Mouse (Mus musculus) stomach, postnatal 0 days (tissue): Measurements from ENCODE around the gene Skint5. TPM values are rescaled to one million over a fixed set of nuclear protein-coding genes. Genes with fewer than 3 reads are reported as not detected.
"Not testable (repeated sequence)": the region's sequence is repeated elsewhere in the genome, so short reads cannot be mapped to it uniquely, and the experiment has no call there.

Experiments
- ATAC-seq: fragments of 200-750 bp; cut with Nextera tagmentation; 2 replicates; pipeline ENCODE4 v1.8.0; 2017; ENCODE audit not compliant: low FRiP score, low TSS enrichment
- DNase-seq: peaks from one replicate; pipeline ENCODE4 v3.0.0-alpha.2; 2016; ENCODE audit warnings: low spot score
- H3K27ac ChIP-seq: fragments of 300-500 bp; sonication (generic); replicated peaks from 2 replicates; pipeline ENCODE4 v1.5.1; 2014; ENCODE audit warnings: mild to moderate bottlenecking, control low read depth
- H3K27me3 ChIP-seq: fragments of 300-500 bp; sonication (generic); 2 replicates; pipeline ENCODE4 v1.6.1; 2014; ENCODE audit warnings: low read length; ENCODE audit not compliant: control insufficient read depth, insufficient read depth
- H3K36me3 ChIP-seq: fragments of 300-500 bp; sonication (generic); 2 replicates; pipeline ENCODE4 v1.6.1; 2014; ENCODE audit warnings: low read length, mixed read lengths; ENCODE audit not compliant: control insufficient read depth, insufficient read depth
- H3K4me1 ChIP-seq: fragments of 300-500 bp; sonication (generic); replicated peaks from 2 replicates; pipeline ENCODE4 v1.6.1; 2014; ENCODE audit warnings: antibody characterized with exemption; ENCODE audit not compliant: control insufficient read depth, insufficient read depth
- H3K4me2 ChIP-seq: fragments of 300-500 bp; sonication (generic); replicated peaks from 2 replicates; pipeline ENCODE4 v1.6.1; 2014; ENCODE audit warnings: low read depth, mild to moderate bottlenecking, control low read depth, moderate library complexity
- H3K4me3 ChIP-seq: fragments of 300-500 bp; sonication (generic); 2 replicates; pipeline ENCODE4 v1.5.1; 2014; ENCODE audit warnings: low read depth, low read length, control low read depth
- H3K9ac ChIP-seq: fragments of 300-500 bp; sonication (generic); 2 replicates; pipeline ENCODE4 v1.6.1; 2014; ENCODE audit warnings: mild to moderate bottlenecking, low read length, control low read depth, mixed read lengths
- H3K9me3 ChIP-seq: fragments of 300-500 bp; sonication (generic); 2 replicates; pipeline ENCODE4 v1.6.1; 2016; ENCODE audit warnings: low read length; ENCODE audit not compliant: control insufficient read depth
- CTCF ChIP-seq: IDR thresholded peaks from 2 replicates; pipeline ENCODE4 v1.5.1; 2016; ENCODE audit warnings: antibody characterized with exemption, low read depth, mild to moderate bottlenecking, moderate library complexity
- EP300 ChIP-seq: optimal IDR thresholded peaks from 2 replicates; pipeline ENCODE3; 2016; ENCODE audit warnings: antibody characterized with exemption
- WGBS: fragments of 180-500 bp; shearing (Covaris S2); extraction: QIAGEN DNeasy Blood & Tissue Kit; methylation state at CpG from one replicate; pipeline ENCODE4 v1.1.7; 2014; 5-methylcytosine and 5-hydroxymethylcytosine counted together
- polyA plus RNA-seq: library from polyadenylated mRNA; unstranded; fragments of >200 nt; fragmentation: Nextera tagmentation; extraction: Ambion mirVana; gene quantifications from 2 replicates; pipeline ENCODE4 v1.2.1, GENCODE M21; 2015

Skint5 gene
- polyA plus RNA-seq, result not detected in 2 replicates

DNA sequence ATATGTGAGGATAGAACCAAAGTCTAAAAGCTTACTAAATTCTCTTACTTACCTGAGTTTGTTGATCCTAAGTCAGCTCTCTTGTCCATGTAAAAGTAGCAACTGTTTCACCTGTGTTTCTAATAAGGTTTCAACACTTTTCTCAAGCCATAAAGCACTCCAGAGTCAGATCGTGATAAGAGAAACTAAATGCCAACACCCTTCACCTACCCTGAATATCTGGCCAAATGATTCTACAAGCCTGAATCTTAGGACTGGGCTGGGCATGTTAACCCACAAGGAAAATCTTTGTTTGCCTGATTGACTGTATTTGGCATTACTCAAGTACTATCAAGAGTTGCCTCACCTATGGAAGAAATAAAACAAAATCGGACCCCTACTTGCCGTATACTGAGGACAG lies at the start of gene Skint5:
Gene Skint5, minus strand, starts transcription at position 101 of the 400 bp plus-strand sequence.
- Histone ChIP-seq H3K27me3 (no peaks in the 10 kb centered on the region), H3K9ac (no peak within 1 kb of the TSS), H3K4me3 (no peak within 1 kb of the TSS), H3K4me1 (no peaks in the 10 kb centered on the region), H3K36me3 (no peaks in the 10 kb centered on the region), H3K4me2 (no peak within 1 kb of the TSS), H3K9me3 (no peaks in the 10 kb centered on the region), H3K27ac (no peak within 1 kb of the TSS)
- TF ChIP-seq CTCF (no peak), EP300 (no peak)
- 84% methylated on average over 3 of the region's 3 CpGs for WGBS
- DNase-seq (no peak), ATAC-seq (no peak)

DNA sequence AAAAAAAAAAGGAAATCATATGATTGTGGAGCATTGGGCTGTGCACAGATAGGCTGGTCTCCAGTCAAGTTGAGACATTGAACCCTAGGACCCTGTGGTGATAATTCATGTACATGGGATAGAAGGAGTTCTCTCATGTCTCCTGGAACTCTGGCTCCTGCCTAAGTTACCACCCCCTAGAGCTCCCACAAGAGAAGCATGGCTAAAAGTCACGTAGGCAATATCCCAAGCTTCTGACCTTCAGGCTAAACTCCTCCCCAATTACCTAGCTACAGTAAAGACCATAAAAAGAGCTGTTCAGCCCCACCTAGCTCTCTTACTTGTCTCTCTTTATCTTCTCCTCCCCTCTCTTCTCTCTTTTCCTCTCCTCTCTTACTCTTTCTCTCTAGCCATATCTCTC lies 42.0 kb downstream of the Skint5 start:
- no peak for TF ChIP-seq EP300
- no peak for TF ChIP-seq CTCF
- H3K4me1 ChIP-seq, result no peaks in the 10 kb centered on the region
- H3K27ac ChIP-seq, result no peak overlapping the region
- no peak for DNase-seq
- WGBS, result 69% methylated on average over 1 of the region's 1 CpGs
- no peak for ATAC-seq
- H3K9me3 ChIP-seq, result no peaks in the 10 kb centered on the region
- H3K27me3 ChIP-seq, result no peaks in the 10 kb centered on the region
- H3K4me2 ChIP-seq, result no peak overlapping the region
- no peaks in the 10 kb centered on the region for H3K36me3 ChIP-seq
- H3K9ac ChIP-seq, result no peak overlapping the region
- no peak overlapping the region for H3K4me3 ChIP-seq

GRCm38 (mm10) chr4:113764182-113764581 lies 235.1 kb downstream of the Skint5 start:
- Histone ChIP-seq H3K9me3 (no peaks in the 10 kb centered on the region), H3K27ac (no peak overlapping the region), H3K4me2 (no peak overlapping the region), H3K4me1 (no peaks in the 10 kb centered on the region), H3K27me3 (no peaks in the 10 kb centered on the region), H3K9ac (no peak overlapping the region), H3K36me3 (no peaks in the 10 kb centered on the region), H3K4me3 (no peak overlapping the region)
- DNase-seq, result no peak
- ATAC-seq, result no peak
- 56% methylated on average over 1 of the region's 1 CpGs for WGBS
- no peak for TF ChIP-seq EP300
- TF ChIP-seq CTCF, result no peak

DNA sequence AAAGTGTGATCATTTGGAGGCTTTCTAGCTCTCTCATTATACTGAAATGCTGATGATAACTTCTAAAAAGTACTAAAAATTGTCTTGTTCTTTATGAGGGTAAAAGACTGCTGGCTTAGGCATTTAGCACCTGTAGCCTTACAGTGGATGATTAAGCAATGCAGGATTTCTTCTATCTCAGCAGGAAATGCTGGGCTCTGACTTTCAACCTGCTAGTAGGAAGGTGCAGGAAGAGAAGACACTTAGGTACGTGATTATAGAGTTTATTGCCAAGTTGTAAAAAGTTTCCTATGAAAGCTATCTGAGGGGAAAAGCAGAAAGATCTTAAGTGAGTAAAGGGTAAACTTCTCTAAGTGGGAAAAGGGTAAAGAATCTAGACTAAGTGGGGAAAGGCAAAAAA lies 235.6 kb downstream of the Skint5 start:
- Histone ChIP-seq H3K27me3 (no peaks in the 10 kb centered on the region), H3K9me3 (no peaks in the 10 kb centered on the region), H3K4me1 (no peaks in the 10 kb centered on the region), H3K27ac (no peak overlapping the region), H3K4me2 (no peak overlapping the region), H3K36me3 (no peaks in the 10 kb centered on the region), H3K4me3 (no peak overlapping the region), H3K9ac (no peak overlapping the region)
- WGBS, result 65% methylated on average over 1 of the region's 1 CpGs
- TF ChIP-seq EP300, result no peak
- ATAC-seq, result no peak
- no peak for DNase-seq

GRCm38 (mm10) chr4:113448230-113448629 lies 551.1 kb downstream of the Skint5 start:
- not testable (repeated sequence) for ATAC-seq, H3K4me1 ChIP-seq, H3K9ac ChIP-seq, DNase-seq, H3K36me3 ChIP-seq, H3K27me3 ChIP-seq, H3K9me3 ChIP-seq, H3K27ac ChIP-seq, H3K4me3 ChIP-seq, H3K4me2 ChIP-seq
- WGBS, result 56% methylated on average over 2 of the region's 2 CpGs
- peak; percentile 59 for TF ChIP-seq CTCF

Other genes with a start within 250 kb of the Skint5 start
- gene Skint11, start 163.9 kb upstream of the Skint5 start, polyA plus RNA-seq, result not detected in 2 replicates